Mouse (Mus musculus) C2C12 (cell line): Measurements from ENCODE around the gene Slc28a1. TPM values are rescaled to one million over a fixed set of nuclear protein-coding genes. Genes with fewer than 3 reads are reported as not detected.

Source experiments
- H3K27me3 ChIP-seq: one replicate; pipeline ENCODE4 v1.6.1; 2011; ENCODE audit not compliant: control insufficient read depth, insufficient read depth, insufficient read length
- H3K36me3 ChIP-seq: one replicate; pipeline ENCODE4 v1.6.1; 2011; ENCODE audit not compliant: control insufficient read depth, insufficient read depth
- H3K4me3 ChIP-seq: one replicate; pipeline ENCODE4 v1.5.1; 2011; ENCODE audit warnings: mild to moderate bottlenecking, control low read depth; ENCODE audit not compliant: poor library complexity, insufficient read depth, severe bottlenecking
- H3K79me2 ChIP-seq: one replicate; pipeline ENCODE4 v1.6.1; 2011; ENCODE audit not compliant: control insufficient read depth, insufficient read depth
- H3K79me3 ChIP-seq: one replicate; pipeline ENCODE4 v1.6.1; 2011; ENCODE audit warnings: low read depth, control low read depth
- H3ac ChIP-seq: one replicate; pipeline ENCODE3; 2011; ENCODE audit warnings: low read depth; ENCODE audit not compliant: control insufficient read depth, insufficient read length
- CEBPB ChIP-seq: IDR thresholded peaks from one replicate; pipeline ENCODE4 v1.6.1; 2011; ENCODE audit warnings: low read depth, mild to moderate bottlenecking, control low read depth, moderate library complexity
- CTCF ChIP-seq: IDR thresholded peaks from one replicate; pipeline ENCODE4 v1.5.1; 2011; ENCODE audit not compliant: control insufficient read depth, insufficient read depth, insufficient read length
- FOSL1 ChIP-seq: IDR thresholded peaks from one replicate; pipeline ENCODE4 v1.8.0; 2011; ENCODE audit warnings: mild to moderate bottlenecking, low read length; ENCODE audit not compliant: poor library complexity, insufficient read depth, severe bottlenecking
- MAX ChIP-seq: IDR thresholded peaks from one replicate; pipeline ENCODE4 v1.6.1; 2011; ENCODE audit warnings: mild to moderate bottlenecking, control low read depth
- MYOD1 ChIP-seq: IDR thresholded peaks from one replicate; pipeline ENCODE4 v1.6.1; 2011; ENCODE audit warnings: low read depth; ENCODE audit not compliant: control insufficient read depth, insufficient read length
- MYOG ChIP-seq: IDR thresholded peaks from one replicate; pipeline ENCODE4 v1.6.1; 2011; ENCODE audit not compliant: control insufficient read depth, insufficient read length; ENCODE audit errors: extremely low read depth
- USF1 ChIP-seq: IDR thresholded peaks from one replicate; pipeline ENCODE4 v1.6.1; 2011; ENCODE audit warnings: low read depth, mild to moderate bottlenecking, control low read depth, moderate library complexity
- polyA plus RNA-seq: library from polyadenylated mRNA; unstranded; fragments of >200 nt; fragmentation: generic; extraction: Trizol; gene quantifications from one replicate; pipeline ENCODE4 v1.2.1, GENCODE M21; 2012; ENCODE audit warnings: missing spikeins

Slc28a1 gene
- polyA plus RNA-seq, 1 experiment, result 0.01 TPM

DNA sequence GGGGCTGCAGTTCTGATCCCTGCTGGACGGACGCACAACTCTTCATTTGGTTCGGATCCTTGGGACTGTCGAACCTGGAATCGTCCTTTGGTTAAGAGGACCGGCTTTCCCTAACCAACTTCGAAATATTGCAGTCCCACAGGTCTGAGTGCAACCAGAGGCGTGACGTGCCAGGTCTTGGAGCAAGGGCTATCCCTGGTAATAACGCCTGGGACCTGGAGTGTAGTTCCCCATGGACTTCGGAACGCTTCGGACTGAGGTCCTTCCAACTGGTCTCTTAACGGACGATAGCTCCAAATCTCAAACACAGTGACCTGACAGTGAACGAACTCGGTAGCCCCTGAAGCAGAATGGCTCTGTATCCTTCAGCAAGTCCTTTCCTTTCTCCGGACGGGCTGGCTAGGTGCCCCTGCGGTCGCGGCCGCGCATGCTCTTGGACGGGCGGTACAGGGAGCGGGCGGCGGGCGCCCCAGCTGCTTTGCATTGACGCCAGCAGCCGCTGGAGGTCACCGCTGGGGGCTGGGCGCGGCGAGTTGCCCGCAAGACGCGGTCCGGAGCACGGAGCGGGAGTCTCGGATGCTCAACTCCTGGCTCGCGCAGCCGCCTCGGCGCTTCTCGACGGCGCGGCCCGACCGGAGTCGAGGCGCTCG lies 98.2 kb downstream of the Slc28a1 start:
- H3K79me3 ChIP-seq, result no peaks in the 10 kb centered on the region
- H3K4me3 ChIP-seq, result peak overlapping the region; percentile 21
- no peaks in the 10 kb centered on the region for H3K36me3 ChIP-seq
- peaks cover 10% of the 10 kb centered on the region for H3K27me3 ChIP-seq
- H3K79me2 ChIP-seq, result no peaks in the 10 kb centered on the region
- no peak overlapping the region for H3ac ChIP-seq
- TF ChIP-seq CTCF (peak; percentile 2), CEBPB (no peak)

DNA sequence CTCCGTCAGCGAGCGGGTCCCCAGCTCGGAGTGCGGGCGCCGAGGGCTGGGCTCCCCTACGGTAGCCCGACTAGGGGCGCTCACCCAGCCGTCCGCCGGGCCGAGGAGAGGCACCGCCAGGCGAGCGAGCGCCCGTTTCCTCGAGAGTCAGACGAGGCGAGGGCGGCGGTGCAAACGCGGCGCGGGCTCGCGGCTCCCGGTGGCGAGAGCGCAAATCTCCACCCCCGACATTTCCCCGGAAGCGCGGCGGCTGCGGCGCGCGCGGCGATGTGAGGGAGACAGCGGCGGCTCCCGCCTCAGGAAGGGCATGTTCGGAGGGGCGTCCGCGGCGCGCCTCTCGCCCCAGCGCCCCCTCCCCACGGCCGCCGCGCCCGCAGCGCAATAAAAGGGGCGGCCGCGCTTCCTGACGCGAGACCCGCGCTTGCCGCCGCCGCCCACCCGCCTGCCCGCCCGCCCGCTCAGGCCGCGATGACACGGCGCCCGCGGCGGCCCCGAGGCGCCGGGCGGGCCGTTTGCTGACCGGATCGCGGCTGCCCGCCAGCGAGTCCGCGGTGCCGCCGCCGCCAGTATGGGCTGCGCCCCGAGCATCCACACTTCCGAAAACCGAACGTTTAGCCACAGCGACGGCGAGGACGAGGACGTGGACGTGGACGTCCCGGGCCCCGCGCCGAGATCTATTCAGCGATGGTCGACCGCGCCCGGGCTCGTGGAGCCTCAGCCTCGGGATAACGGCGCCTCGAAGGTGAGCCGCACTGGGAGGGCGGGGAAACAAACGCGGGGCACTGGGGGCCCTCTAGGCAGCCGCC lies 99.0 kb downstream of the Slc28a1 start, which contains the start of gene Pde8a:
Gene Pde8a (plus strand): TSS at position 250 of the 806 bp plus-strand sequence.
- no peaks in the 10 kb centered on the region for H3K79me2 ChIP-seq
- no peaks in the 10 kb centered on the region for H3K36me3 ChIP-seq
- H3K27me3 ChIP-seq, result peaks cover 10% of the 10 kb centered on the region
- H3K4me3 ChIP-seq, result peak within 1 kb of the TSS; percentile 21
- no peaks in the 10 kb centered on the region for H3K79me3 ChIP-seq
- H3ac ChIP-seq, result peak within 1 kb of the TSS; percentile 31
- TF ChIP-seq CTCF (no peak), USF1 (no peak), MYOD1 (no peak), CEBPB (no peak), MYOG (no peak), FOSL1 (no peak), MAX (no peak)

DNA sequence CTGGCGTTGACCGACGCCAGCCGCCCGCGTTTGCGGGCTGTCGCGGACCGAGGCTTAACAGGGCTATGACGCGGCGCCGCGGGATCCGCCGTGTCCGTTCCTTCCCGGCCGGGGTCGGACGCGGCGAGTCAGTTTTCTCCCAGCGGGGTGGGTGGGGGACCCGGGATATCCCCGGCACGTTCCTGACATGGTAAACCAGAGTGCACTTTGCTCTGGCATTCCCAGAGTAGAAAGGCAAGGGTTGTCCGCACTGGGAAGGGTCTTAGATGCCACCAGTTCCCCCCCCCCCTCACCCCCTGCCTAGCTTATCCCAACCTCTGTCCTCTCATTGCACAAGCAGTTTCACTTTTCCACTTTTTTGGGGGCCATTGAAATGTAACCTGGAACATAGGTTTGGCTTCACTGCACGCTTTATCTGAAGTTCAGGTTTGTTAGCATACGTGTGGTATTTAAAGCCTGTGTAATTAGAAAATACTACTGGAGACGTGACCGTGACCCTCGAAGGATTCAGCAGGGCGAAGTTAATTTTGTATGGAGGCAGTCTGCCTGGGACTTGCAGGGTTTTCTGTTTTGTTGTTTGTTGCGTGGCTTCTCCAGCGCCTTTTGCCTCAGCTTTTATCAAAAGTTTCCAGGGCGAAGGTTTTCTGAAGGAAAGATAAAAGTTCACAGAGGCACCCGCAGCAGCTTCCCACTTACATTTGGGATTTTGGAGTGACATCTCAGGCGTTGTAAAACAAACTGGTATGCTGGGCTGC lies 99.7 kb downstream of the Slc28a1 start:
- peak overlapping the region; percentile 31 for H3ac ChIP-seq
- H3K79me3 ChIP-seq, result no peaks in the 10 kb centered on the region
- peaks cover 10% of the 10 kb centered on the region for H3K27me3 ChIP-seq
- no peak for TF ChIP-seq MYOG
- no peak for TF ChIP-seq MAX
- no peaks in the 10 kb centered on the region for H3K36me3 ChIP-seq
- H3K4me3 ChIP-seq, result peak overlapping the region; percentile 21
- H3K79me2 ChIP-seq, result no peaks in the 10 kb centered on the region

- Histone ChIP-seq H3K36me3 (no peaks in the 10 kb centered on the region), H3K79me3 (no peaks in the 10 kb centered on the region), H3K27me3 (peaks cover 10% of the 10 kb centered on the region), H3K4me3 (no peak overlapping the region), H3K79me2 (no peaks in the 10 kb centered on the region), H3ac (no peak overlapping the region)
- TF ChIP-seq MYOG (no peak), MYOD1 (no peak), FOSL1 (no peak), CTCF (no peak), MAX (no peak), USF1 (no peak), CEBPB (no peak)
Observed at GRCm38 (mm10) chr7:81215950-81216349, 101.4 kb downstream of the Slc28a1 start.

DNA sequence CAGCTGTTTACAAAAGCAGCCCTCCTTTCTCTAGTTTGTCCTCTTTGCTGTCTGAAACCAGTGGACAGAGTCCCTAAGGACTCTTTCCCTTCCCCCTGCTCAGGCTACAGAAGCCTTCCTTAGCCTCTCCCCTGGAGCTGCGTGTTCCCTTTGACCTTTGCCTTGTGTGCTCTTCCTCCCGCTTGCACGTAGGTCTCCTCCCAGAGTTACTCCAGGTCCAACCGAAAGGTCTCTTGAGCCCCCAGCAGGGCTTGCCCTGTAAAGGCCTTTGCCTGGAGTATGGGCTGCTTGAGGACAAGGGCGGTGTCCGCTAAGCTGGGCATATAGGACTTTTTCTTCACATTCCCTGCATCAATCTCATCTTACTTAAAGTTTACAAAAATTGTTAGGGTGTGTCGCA lies 104.7 kb downstream of the Slc28a1 start:
- Histone ChIP-seq H3K79me2 (no peaks in the 10 kb centered on the region), H3K4me3 (no peak overlapping the region), H3ac (no peak overlapping the region), H3K27me3 (no peaks in the 10 kb centered on the region), H3K36me3 (no peaks in the 10 kb centered on the region), H3K79me3 (no peaks in the 10 kb centered on the region)
- TF ChIP-seq CEBPB (no peak), CTCF (no peak), MYOD1 (no peak), MYOG (no peak), MAX (no peak), USF1 (no peak), FOSL1 (no peak)

Other genes with a start within 250 kb of the Slc28a1 start
- gene Wdr73, start 213.5 kb upstream of the Slc28a1 start, polyA plus RNA-seq, result 18.1 TPM
- 1.9 TPM for gene Nmb, start 209.7 kb upstream of the Slc28a1 start, polyA plus RNA-seq
- gene Sec11a, start 167.0 kb upstream of the Slc28a1 start, polyA plus RNA-seq, result 112 TPM
- gene Zfp592, start 121.1 kb upstream of the Slc28a1 start, polyA plus RNA-seq, result 10.0 TPM
- gene Alpk3, start 57.2 kb upstream of the Slc28a1 start, polyA plus RNA-seq, result 0.14 TPM
- gene Pde8a, start 98.8 kb downstream of the Slc28a1 start, polyA plus RNA-seq, result 2.1 TPM
- gene Rps17, start 230.5 kb downstream of the Slc28a1 start, polyA plus RNA-seq, result 3,363 TPM